Mouse (Mus musculus): ENCODE data around the gene Serpinc1. TPM values are rescaled to one million over a fixed set of nuclear protein-coding genes. Genes with fewer than 3 reads are reported as not detected.
"Not testable (repeated sequence)": the region's sequence is repeated elsewhere in the genome, so short reads cannot be mapped to it uniquely, and the experiment has no call there.

The Serpinc1 gene
- polyA plus RNA-seq, 1 experiment from 2014 or later: 2.7 TPM

DNA sequence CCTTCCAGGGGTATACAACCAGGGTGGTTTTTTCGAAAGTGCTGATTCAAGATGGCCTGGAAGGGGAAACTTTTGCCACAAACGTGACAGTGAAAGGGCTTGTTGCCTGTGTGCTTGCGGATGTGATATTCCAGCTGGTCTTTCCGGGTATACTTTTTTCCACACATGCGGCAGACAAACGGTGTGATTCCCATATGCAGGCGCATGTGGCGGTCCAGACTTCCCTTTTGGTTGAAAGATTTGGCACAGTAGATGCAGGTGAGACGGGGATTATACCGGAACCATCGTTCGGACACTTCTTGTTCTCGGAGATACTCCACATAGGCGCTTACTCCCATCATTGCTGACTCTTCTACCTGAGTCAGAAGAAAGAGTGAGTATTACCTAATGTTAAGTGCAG, 41.7 kb downstream of the Serpinc1 start:
- no peak for DNase-seq (ENCODE audit: low spot score)

DNA sequence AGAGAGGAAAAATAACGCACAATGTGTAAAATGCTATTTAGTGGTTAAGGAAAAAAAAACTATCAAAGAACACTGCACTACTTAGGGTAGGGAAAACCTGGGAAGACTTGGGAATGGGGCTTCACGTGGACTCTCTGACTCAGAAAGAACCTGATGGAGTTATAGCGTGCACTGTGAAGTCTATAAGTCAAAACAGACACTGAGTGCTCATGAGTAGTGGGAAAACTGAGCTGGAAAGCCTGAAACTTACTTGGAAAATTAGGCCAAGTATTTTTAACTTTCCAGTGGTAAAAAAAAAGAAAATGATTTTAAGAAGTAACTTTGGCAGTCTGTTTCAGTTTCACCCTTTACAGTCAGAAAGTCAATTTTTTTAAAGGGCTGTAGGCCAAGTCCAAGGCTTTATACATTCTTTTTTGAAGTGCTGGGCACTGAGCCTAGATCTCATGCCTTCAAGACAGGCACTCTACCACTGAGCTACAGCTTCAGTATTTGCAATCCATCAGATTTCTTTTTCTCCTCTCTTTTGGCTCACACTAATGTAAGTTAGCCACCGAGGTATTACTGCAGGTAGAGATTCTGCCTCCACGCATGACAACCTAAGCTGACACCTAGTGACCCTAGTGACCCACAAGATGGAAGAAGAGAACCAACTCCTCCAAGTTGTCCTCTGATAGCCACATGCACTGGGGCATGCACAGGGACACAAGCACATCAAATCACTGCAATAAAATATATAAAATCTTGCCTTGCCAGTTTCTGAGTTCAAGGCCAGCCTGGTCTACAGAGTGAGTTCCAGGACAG, 47.2 kb downstream of the Serpinc1 start:
- no peak for DNase-seq (ENCODE audit: low spot score)

DNA sequence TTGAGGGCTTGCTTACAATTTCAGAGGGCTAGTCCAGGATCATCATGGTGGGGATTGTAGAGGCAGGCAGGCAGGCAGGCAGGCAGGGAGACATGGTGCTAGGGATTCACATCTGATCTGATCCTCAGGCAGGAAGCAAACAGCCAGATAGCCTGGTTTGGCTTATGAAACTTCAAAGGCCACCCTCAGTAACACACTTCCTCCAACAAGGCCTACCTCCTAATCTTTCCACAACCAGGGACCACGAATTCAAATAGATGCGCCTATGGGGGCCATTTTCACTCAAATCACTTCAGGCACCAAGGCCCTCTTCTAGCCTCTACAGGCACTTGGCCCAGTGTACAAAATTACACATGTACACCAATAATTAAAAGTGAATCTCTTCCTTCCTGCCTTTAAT, 48.8 kb downstream of the Serpinc1 start:
- no peak for DNase-seq (ENCODE audit: low spot score)

DNA sequence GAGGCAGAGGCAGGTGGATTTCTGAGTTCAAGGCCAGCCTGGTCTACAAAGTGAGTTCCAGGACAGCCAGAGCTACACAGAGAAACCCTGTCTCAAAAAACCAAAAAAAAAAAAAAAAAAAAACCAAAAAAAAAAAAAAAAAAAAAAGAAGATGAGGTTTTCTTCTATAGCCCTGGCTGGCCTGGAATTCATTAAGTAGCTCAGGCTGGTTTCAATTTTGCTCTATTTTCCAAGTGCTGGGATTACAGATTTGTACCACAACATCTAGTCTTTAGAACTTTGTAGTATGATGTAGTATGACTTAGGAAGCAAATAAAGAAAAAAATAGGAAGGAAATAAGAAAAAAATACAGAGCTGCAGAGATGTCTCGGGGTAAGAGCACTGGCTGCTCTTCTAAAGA, 50.0 kb downstream of the Serpinc1 start:
- not testable (repeated sequence) for DNase-seq (ENCODE audit: low spot score)

DNA sequence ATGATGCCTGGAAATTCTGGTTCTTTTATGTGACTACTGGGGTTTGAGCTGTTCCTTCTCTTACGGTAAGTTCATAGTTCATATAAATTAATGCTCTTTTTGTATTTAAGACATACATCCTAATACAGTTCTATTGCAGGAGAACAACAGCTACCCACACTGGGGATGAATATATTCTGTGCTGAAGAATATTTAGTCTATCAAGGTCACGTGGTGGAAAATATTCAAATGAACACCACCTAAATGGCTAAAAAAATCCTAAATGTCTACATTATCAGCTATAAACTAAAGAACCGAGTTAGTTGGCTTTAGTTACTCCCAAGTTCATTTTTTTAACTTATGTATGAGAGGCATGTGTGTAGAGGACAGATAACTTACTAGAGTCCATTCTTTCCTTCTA, 51.7 kb downstream of the Serpinc1 start:
- no peak for DNase-seq (ENCODE audit: low spot score)

DNA sequence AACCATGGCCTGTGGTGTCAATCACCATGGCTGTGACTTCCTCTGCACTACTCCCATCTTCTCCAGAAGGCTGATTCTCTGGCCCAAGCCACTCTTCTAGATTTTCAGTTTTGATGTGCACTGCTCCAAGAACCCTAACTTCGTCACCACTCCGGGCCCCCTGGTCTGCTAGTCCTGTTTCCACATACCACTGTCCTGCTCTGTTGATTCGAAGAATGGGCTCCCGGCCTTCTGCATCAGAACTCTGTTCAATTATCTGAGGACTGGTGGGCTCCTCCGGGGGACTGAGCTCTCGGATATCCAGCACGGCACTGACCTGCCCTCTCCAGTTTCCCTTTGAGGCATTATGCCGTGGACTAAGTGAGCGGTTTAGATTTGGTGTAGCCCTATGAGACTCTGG, 53.5 kb downstream of the Serpinc1 start:
- no peak for DNase-seq (ENCODE audit: low spot score)

DNA sequence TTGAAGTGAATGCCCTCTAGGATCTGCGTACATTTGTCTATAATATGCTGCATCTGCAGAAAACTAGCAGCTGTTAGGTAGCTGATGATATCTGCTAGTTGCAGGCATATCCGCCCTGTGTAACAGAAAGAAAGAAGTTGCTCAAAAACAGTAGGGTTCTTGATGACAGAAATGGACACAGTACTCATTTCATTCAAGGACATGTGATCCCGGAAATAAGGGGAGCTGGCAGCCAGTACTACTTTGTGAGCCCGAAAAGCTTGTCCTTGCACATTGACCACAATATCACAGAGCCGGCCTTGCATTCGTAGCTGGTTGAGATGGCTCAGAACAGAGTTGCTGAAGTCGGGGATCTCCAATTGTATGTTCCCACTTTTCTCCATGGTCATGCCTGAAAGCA, 54.0 kb downstream of the Serpinc1 start:
- DNase-seq (ENCODE audit: low spot score): no peak

DNA sequence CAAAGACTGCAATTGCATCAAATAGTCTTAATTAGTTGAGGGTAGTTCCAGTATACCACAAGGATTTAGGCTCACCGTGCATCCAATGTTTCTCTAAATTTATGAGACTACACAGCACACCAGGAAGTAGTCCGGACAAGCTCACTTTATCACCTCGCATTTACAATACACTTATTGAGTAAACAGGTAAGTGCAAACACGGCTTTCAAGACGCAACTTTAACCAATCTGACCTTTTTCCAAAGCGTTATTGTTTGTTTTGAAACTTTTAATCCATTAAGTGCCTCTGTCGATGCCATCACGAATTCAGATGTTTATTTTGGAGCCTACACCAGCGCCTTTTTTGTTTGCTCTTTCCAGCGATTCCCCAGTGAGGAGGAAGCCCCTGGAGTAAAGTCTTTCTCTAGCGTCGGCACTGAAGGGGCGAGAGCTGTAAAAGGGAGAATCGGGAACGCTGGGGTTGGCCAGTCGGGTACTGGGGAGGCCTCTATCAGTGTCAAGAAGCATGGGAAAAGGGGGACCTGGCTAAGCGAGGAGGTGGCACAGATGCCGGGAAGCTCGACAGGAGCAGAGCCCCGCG, 55.6 kb downstream of the Serpinc1 start:
- no peak for DNase-seq (ENCODE audit: low spot score)

DNA sequence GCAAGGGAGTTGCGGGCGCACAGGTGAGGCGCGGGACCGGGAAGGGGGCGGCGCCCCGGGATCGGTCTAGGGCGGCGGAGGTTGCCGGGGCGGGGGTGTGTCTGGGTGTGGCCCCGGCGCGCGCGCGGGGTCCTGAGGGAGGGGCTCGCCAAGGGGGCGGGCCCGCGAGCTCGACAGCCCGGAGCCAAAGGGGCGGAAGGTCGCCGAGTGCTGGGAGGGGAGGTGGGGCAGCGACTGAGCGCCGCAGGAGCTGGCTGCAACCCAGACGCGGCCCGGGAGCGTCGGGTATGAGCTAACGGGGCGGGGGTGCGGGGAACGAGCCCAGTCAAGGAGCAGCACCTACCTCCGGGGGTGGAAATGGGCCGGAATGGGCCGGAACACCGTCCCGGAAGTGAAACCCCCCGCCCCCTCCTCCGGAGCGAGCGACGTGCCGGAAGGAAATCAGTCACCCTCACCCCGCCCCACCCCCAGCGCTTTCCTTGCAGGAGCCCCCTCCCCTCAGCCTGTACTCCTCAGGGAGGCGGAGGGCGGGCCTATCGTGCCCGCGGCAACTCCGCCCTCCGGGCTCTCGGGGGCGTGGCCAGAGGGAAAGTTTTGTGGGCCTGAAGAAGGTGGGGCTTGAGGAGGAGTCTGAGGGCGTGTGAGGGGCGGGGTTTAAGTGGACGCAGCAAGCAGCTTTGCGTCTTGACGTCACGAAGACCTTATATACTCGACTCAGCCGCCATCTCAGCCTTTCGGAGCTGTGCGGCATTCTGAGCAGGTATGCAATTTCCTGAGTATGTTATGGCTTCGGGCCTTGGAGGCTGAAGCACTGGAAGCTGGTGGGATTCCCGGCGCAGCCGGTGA, 56.3 kb downstream of the Serpinc1 start, which contains the start of gene Zbtb37:
Gene Zbtb37 (minus strand): TSS at position 415 of the 846 bp plus-strand sequence.
- DNase-seq (ENCODE audit: low spot score): peak; percentile 100

DNA sequence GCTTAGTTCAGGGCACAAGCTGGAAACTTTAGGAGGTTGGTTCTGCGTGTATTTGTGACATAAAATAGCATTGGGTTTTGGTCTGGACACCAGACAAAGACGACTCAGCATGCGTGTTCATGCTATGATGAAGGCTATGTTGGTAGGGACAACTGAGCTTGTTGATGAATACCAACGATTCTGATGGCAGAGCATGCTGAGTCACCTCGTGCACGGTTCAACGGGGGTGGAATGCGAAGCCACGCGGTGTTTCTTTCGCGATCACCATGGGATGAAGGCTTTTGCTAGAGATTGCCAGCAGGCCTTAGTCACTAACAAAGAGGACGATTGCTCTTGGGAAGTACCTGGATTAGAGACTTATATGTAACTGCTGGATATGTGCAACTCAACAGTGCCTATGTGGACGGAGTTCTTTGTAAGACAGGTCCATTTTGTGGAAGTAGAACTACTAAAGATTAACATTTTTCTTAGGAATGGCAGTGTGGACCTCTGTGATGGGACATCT, 56.9 kb downstream of the Serpinc1 start:
- no peak for DNase-seq (ENCODE audit: low spot score)

DNA sequence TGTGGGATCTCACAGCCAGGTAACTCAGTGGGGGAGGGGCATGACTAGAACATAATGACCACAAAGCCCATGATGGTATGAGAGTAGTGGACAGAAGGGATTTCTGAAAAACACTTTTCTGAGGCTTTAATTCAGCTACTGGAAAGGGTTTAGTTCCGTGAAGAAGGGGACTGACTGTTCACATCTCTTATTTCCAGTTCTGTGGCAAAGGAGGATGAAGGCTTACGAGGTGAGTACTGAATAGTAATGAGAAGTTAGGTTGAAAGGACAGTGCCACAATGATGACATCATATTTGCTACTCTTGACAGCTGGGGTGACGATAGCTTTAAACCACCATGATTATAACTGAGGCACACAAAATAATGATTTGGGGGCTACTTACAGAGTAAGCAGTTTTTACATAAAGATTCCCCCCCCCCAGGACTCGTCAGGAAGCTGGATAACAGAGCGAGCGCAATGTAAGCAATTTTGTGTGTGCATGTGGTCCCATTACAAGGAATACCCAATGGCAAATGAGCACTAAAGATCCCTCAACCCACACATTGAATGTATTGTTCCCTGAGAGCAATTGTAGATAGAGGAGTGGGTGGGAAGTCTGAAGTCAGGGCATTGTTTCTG, 57.5 kb downstream of the Serpinc1 start:
- no peak for DNase-seq (ENCODE audit: low spot score)

DNA sequence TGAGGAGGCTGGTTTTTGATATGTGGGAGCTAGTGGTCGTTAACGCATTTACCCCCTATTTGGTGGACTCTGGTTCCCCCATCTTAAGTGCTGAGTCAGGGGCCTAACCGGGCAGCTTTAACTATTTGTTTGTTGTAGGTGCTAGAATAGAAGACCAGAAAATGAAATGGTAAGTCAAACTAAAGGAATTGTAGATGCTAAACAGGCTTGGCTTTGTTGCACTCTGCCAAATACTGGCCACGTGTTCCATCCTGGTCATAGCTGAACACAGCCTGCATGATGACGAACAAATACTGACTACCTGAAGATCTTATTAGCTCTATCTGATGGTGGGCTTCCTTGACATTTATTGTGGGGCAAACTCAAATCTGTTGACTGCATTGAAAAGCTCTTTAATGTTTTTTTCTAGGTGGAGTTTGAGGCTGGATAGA, 58.0 kb downstream of the Serpinc1 start:
- no peak for DNase-seq (ENCODE audit: low spot score)

DNA sequence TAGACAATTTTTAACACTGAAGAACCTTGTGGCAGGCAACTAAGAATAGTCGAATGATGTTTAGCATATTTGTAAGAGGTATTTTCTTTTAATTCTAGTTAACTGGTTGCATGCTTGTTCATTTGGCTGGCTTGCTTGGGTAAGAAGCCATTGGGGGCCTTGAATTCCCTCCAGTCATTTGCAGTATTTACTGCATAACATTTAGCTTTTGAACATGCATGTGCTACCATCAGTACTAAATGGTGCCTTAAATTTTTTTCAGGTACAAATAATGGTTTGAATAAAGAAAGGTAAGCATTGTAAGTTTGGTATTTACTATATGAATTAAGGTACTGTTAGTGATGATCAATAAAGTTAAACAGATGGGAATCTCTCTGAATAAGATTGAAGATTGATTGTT, 58.6 kb downstream of the Serpinc1 start:
- DNase-seq (ENCODE audit: low spot score): no peak

DNA sequence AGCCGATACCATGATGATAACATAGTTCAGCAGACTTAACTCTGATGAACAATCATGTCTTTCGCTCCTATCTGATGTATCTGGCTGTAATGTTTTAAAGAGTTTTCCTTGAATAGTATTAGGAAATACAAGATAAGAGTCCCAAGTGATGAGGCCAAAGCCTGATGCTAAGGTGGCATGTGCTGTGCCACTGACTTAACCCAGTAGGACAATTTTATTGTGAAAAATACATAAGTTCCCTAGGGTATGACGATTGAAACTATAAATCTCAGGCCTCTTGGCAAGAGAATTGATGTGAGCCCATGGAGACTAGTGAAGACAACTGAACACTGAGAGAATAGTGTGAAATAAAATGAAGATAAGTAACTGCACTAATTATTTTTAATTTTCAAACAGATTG, 59.2 kb downstream of the Serpinc1 start:
- no peak for DNase-seq (ENCODE audit: low spot score)

DNA sequence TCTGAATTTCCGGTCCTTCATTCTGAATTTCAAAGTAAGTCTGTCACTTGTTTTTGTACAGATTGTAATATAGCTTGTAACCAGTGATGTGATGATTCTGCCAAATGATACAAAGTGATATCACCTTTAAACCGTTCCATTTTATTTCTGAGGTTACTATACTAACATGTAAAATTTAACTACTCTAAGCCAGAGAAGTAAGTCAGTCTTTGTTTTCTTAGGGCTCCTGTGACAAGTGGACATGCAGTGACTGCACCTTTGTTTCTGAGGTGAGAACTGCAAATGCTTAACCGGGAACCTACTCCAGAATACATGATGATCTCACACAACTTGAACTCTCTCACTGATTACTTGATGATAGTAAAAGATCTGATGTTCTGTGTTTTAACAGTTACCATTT, 59.6 kb downstream of the Serpinc1 start:
- no peak for DNase-seq (ENCODE audit: low spot score)

DNA sequence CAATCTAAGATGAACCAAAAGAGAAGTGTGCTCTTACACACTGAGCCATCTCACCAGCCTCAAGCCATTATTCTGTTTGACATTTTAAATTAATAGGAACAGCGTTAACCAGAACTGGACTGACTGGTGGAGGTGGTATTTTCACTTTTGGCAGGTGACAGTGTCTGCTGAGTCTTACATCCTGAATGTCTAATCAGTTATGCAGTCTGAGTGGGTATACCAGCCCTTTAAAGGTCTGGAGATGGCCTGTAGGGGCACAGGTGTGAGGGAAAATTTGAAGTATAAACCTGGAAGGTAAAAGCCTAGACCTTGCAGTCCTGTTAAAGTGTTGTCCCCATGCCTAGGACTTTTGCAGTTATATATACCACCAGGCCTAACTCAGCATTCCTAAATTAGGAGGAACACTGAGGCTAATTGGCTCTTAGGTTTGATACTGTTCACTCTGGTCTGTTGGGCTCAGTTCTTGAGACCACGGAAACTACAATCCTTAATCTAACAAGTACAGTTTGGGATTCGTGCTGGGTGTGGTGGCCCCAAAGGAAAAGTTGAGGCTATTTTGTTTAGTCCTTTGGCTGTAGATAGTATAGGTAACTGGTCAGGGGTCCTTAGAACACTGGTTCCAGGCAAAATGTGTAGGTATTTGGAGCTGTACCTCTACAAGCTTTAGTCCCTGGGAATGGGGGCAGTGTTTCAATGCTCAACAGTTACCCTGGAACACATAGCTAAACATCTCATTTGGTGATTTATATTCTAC, 60.8 kb downstream of the Serpinc1 start:
- DNase-seq (ENCODE audit: low spot score): no peak

DNA sequence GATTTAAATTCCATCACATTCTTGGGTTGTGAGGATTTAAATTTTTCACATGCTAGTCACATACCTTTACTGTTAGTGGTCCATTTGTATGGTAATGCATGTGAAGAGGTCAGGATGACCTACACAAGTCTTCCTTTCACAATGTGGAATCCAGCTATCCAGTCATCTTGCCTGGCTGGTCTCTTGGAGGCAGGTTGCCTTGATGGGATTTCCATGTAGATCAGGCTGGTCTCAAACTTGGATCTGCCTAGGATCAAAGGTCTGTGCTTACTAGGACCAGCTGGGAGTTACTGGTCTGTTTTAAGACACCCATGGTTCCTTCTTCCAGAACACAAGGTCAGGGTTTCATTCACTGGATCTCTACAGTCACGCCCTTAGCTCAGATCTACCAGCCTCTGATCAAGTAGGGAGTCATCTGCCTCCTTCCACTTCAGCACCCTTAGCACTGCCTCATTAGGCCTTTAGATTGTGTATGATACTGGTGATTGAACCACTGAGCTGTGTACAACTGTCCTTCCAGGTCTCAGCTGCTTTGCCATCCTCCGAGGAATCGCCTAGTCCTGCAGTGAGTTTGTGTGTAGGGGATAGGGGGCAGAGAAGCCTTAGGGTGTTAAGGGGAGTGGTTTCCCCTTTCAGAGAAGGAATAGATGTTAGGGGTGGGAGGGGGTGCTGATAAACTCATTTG, 61.5 kb downstream of the Serpinc1 start:
- no peak for DNase-seq (ENCODE audit: low spot score)

DNA sequence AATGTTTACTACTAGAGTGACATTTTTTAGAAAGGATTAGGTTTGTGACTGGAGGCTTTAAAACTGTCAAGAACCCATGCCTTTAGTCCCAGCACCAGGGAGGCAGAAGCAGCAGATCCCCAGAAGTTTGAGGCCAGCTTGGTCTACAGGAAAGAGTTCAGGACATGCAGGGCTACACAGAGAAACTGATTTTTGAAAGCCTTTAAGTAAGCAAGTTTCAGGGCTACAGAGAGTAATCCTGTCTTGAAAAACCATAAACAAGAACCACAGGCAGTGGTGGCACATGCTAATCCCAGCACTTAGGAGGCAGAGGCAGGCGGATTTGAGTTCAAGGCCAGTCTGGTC, 62.0 kb downstream of the Serpinc1 start:
- DNase-seq (ENCODE audit: low spot score): no peak

DNA sequence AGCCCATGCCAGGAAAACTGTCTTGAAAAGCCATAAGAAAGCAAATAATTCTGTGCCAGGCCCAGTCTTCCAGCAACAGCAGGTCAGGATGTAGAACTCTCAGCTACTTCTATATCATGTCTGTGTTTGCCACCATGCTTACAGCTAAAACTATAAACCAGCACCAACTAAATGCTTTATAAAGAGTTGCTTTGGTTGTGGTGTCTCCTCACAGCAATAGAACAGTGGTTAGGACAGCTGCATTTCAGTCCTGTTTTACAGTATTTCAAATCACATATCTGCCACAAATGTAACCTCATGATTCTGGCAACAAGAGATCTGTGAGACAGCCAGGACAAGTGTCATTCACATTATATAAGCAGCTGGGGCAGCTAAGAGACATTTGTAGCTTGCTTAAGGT, 62.5 kb downstream of the Serpinc1 start:
- no peak for DNase-seq (ENCODE audit: low spot score)
